Mouse (Mus musculus): ENCODE data around the gene Bora. TPM values are rescaled to one million over a fixed set of nuclear protein-coding genes. Genes with fewer than 3 reads are reported as not detected.

Gene Bora
- total RNA-seq, 4 experiments from 2014 or later = 0.51 to 1.0 (median 0.73) TPM

- no peak for DNase-seq (ENCODE audit: low spot score in 2 of 2)
Observed at GRCm38 (mm10) chr14:99060616-99061015, 14.6 kb downstream of the Bora start.

GRCm38 (mm10) chr14:99063091-99063490 lies 17.1 kb downstream of the Bora start:
- no peak for DNase-seq (ENCODE audit: low spot score in 2 of 2)

- no peak for DNase-seq (ENCODE audit: low spot score in 2 of 2)
Observed at GRCm38 (mm10) chr14:99071146-99071545, 25.1 kb downstream of the Bora start.

- DNase-seq (ENCODE audit: low spot score in 2 of 2) = no peak
Observed at GRCm38 (mm10) chr14:99088947-99089346, 42.9 kb downstream of the Bora start.

GRCm38 (mm10) chr14:99099267-99099966 lies 53.4 kb downstream of the Bora start, which contains the start of the genes Pibf1 and Dis3:
Pibf1 (plus strand) TSS chr14:99099424.
Dis3 (minus strand) TSS chr14:99099770.
- DNase-seq (ENCODE audit: low spot score in 2 of 2) = peak; percentile 96 to 98

- no peak for DNase-seq (ENCODE audit: low spot score in 2 of 2)
Observed at GRCm38 (mm10) chr14:99099967-99100587, 54.1 kb downstream of the Bora start.

- no peak for DNase-seq (ENCODE audit: low spot score in 2 of 2)
Observed at GRCm38 (mm10) chr14:99103050-99103449, 57.0 kb downstream of the Bora start.

- DNase-seq (ENCODE audit: low spot score in 2 of 2) = no peak
Observed at GRCm38 (mm10) chr14:99104542-99105123, 58.6 kb downstream of the Bora start.

- no peak for DNase-seq (ENCODE audit: low spot score in 2 of 2)
Observed at GRCm38 (mm10) chr14:99106671-99107070, 60.6 kb downstream of the Bora start.

GRCm38 (mm10) chr14:99107631-99108187 lies 61.7 kb downstream of the Bora start:
- no peak for DNase-seq (ENCODE audit: low spot score in 2 of 2)

GRCm38 (mm10) chr14:99108762-99109161 lies 62.7 kb downstream of the Bora start:
- no peak for DNase-seq (ENCODE audit: low spot score in 2 of 2)

GRCm38 (mm10) chr14:99117576-99117975 lies 71.6 kb downstream of the Bora start:
- no peak for DNase-seq (ENCODE audit: low spot score in 2 of 2)

- DNase-seq (ENCODE audit: low spot score in 2 of 2) = no peak
Observed at GRCm38 (mm10) chr14:99121584-99122339, 75.7 kb downstream of the Bora start.

- no peak for DNase-seq (ENCODE audit: low spot score in 2 of 2)
Observed at GRCm38 (mm10) chr14:99124076-99124475, 78.1 kb downstream of the Bora start.

Other genes starting within 250 kb of the Bora start
- gene Rpl36a-ps1, start 51.9 kb upstream of the Bora start, total RNA-seq (2022) = not detected
- 10 to 100 TPM; 38.3 to 48.0 (median 38.5) TPM for gene Mzt1, start 88 bp upstream of the Bora start, total RNA-seq (2022)
- 1 to 10 TPM; 4.8 to 8.4 (median 7.7) TPM for gene Pibf1, start 53.2 kb downstream of the Bora start, total RNA-seq (2022)
- gene Dis3, start 53.5 kb downstream of the Bora start, total RNA-seq (2022) = 1 to 10 TPM; 7.9 to 9.2 (median 8.5) TPM

Measured in gastrocnemius, adult 8-10 months (tissue).